Mouse (Mus musculus) kidney, embryonic 14.5 days (tissue): Measurements from ENCODE around the gene Olfr920. TPM values are rescaled to one million over a fixed set of nuclear protein-coding genes. Genes with fewer than 3 reads are reported as not detected.

Experiments
- ATAC-seq: fragments of 200-750 bp; cut with Nextera tagmentation; 2 replicates; pipeline ENCODE4 v1.8.0; 2017; ENCODE audit warnings: moderate number of reproducible peaks, mild to moderate bottlenecking, moderate TSS enrichment, moderate library complexity; ENCODE audit not compliant: low FRiP score, low TSS enrichment
- H3K27ac ChIP-seq: fragments of 300-500 bp; sonication (generic); 2 replicates; pipeline ENCODE4 v1.5.1; 2014; ENCODE audit warnings: low read depth, mild to moderate bottlenecking, low read length, moderate library complexity, mixed read lengths
- H3K27me3 ChIP-seq: fragments of 300-500 bp; sonication (generic); 2 replicates; pipeline ENCODE4 v1.6.1; 2014; ENCODE audit warnings: mild to moderate bottlenecking, low read length; ENCODE audit not compliant: control insufficient read depth, insufficient read depth
- H3K36me3 ChIP-seq: fragments of 300-500 bp; sonication (generic); 2 replicates; pipeline ENCODE4 v1.6.1; 2014; ENCODE audit warnings: low read length, mixed read lengths; ENCODE audit not compliant: control insufficient read depth, insufficient read depth
- H3K4me1 ChIP-seq: fragments of 300-500 bp; sonication (generic); 2 replicates; pipeline ENCODE4 v1.6.1; 2014; ENCODE audit warnings: low read length, mixed read lengths; ENCODE audit not compliant: control insufficient read depth, insufficient read depth
- H3K4me2 ChIP-seq: fragments of 300-500 bp; sonication (generic); replicated peaks from 2 replicates; pipeline ENCODE4 v1.6.1; 2014; ENCODE audit warnings: low read depth, mild to moderate bottlenecking, low read length
- H3K4me3 ChIP-seq: fragments of 300-500 bp; sonication (generic); 2 replicates; pipeline ENCODE4 v1.5.1; 2014; ENCODE audit warnings: mild to moderate bottlenecking, low read length
- H3K9ac ChIP-seq: fragments of 300-500 bp; sonication (generic); 2 replicates; pipeline ENCODE4 v1.6.1; 2014; ENCODE audit warnings: low read depth, mild to moderate bottlenecking, low read length, moderate library complexity
- H3K9me3 ChIP-seq: fragments of 300-500 bp; sonication (generic); 2 replicates; pipeline ENCODE4 v1.6.1; 2016; ENCODE audit warnings: low read length; ENCODE audit not compliant: control insufficient read depth
- polyA plus RNA-seq: library from polyadenylated mRNA; unstranded; fragments of >200 nt; fragmentation: Nextera tagmentation; extraction: Ambion mirVana; gene quantifications from 2 replicates; pipeline ENCODE4 v1.2.1, GENCODE M21; 2014

Gene Olfr920
- polyA plus RNA-seq, 1 experiment from 2014 or later = 0.05 TPM

DNA sequence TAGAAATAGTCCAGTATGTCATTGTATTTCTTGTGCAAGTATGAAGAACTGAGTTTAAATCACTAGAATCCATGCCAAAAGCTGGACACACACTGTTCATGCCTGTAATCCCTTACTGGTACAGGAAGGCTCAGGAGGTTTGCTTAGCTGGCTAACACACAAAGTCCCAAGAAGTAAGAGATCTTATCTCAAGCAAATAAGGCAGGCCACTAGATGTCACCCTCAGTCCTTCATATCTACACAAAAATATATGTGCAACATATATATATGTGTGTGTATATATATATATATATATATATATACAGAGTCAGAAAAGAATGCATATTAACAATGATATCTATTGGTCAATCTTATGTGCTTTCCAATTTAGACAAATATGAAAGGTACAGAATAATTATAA, 53.6 kb downstream of the Olfr920 start:
- no peak overlapping the region for H3K4me2 ChIP-seq
- ATAC-seq = no peak
- H3K36me3 ChIP-seq = no peaks in the 10 kb centered on the region

More for the DNA sequence above, 53.6 kb downstream of the Olfr920 start:
- no peak overlapping the region for H3K4me3 ChIP-seq
- H3K9me3 ChIP-seq = no peaks in the 10 kb centered on the region
- H3K9ac ChIP-seq = no peak overlapping the region
- H3K4me1 ChIP-seq = no peaks in the 10 kb centered on the region
- no peaks in the 10 kb centered on the region for H3K27me3 ChIP-seq
- no peak overlapping the region for H3K27ac ChIP-seq

Other genes starting within 250 kb of the Olfr920 start
- not detected in 2 replicates for gene Olfr911-ps1, start 230.7 kb upstream of the Olfr920 start, polyA plus RNA-seq
- gene Olfr910, start 214.4 kb upstream of the Olfr920 start, polyA plus RNA-seq = not detected in 2 replicates
- gene Olfr912, start 172.1 kb upstream of the Olfr920 start, polyA plus RNA-seq = not detected in 2 replicates
- not detected in 2 replicates for gene Olfr913, start 159.5 kb upstream of the Olfr920 start, polyA plus RNA-seq
- gene Olfr914, start 147.2 kb upstream of the Olfr920 start, polyA plus RNA-seq = not detected in 2 replicates
- not detected in 2 replicates for gene Olfr916, start 92.4 kb upstream of the Olfr920 start, polyA plus RNA-seq
- gene Olfr917, start 86.5 kb upstream of the Olfr920 start, polyA plus RNA-seq = not detected in 2 replicates
- not detected in 2 replicates for gene Olfr918, start 77.7 kb upstream of the Olfr920 start, polyA plus RNA-seq
- gene Olfr919, start 48.6 kb upstream of the Olfr920 start, polyA plus RNA-seq = not detected in 2 replicates
- 11.5 and 19.9 TPM in 2 replicates for gene Vwa5a, start 34.0 kb upstream of the Olfr920 start, polyA plus RNA-seq
- not detected in 2 replicates for gene Olfr921, start 20.8 kb downstream of the Olfr920 start, polyA plus RNA-seq
- gene Olfr922, start 62.3 kb downstream of the Olfr920 start, polyA plus RNA-seq = not detected in 2 replicates
- not detected in 2 replicates for gene Olfr923, start 74.2 kb downstream of the Olfr920 start, polyA plus RNA-seq
- gene Olfr924, start 92.2 kb downstream of the Olfr920 start, polyA plus RNA-seq = not detected in 2 replicates
- not detected in 2 replicates for gene Olfr26, start 102.8 kb downstream of the Olfr920 start, polyA plus RNA-seq
- gene Olfr926, start 124.8 kb downstream of the Olfr920 start, polyA plus RNA-seq = not detected in 2 replicates
- gene Olfr930, start 177.5 kb downstream of the Olfr920 start, polyA plus RNA-seq = not detected in 2 replicates
- not detected in 2 replicates for gene Olfr933, start 220.0 kb downstream of the Olfr920 start, polyA plus RNA-seq
- not detected in 2 replicates for gene Olfr934, start 236.0 kb downstream of the Olfr920 start, polyA plus RNA-seq
- gene Olfr935, start 247.4 kb downstream of the Olfr920 start, polyA plus RNA-seq = not detected in 2 replicates